Mouse (Mus musculus): ENCODE measurements around the gene Fars2.
"Not testable (repeated sequence)": the region's sequence is repeated elsewhere in the genome, so short reads cannot be mapped to it uniquely, and the experiment has no call there.

Fars2 gene

DNA sequence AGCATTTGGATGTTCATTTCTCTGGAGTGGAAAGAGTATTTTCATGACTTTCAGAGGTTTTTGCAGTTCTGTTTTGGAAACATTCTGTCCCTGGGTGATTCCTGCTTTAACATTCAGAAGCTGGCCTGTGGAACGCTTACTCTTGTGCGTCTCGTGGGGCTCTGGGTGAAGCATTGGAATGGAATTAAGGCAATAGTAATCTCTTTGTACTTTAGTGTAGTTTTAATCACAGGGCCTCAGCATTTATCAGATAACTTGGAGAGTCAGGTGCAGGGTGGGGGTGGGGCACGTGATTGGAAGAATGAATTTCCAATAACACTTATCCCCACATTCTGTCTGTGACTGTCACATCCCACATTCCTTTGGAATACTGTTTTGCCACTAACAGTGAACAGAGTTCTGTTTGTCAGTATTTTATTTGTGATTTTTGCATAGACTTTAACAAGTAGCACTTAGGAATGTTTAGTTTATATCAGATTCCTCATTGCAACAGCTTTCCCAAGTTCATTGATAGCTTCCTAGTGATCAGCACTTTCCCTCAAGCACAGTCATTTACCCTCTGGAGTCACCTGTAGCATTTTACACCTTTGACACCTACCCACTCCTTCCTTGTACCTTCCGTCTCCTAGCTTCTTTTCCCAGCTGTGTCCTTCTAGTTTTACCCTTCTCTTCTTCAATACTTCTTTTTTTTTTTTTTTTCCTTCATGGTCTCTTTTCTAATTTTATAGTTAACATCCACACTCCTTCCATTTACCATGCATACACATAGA, 23.2 kb downstream of the Fars2 start:
- DNase-seq (ENCODE audit: extremely low spot score, low spot score): no peak

DNA sequence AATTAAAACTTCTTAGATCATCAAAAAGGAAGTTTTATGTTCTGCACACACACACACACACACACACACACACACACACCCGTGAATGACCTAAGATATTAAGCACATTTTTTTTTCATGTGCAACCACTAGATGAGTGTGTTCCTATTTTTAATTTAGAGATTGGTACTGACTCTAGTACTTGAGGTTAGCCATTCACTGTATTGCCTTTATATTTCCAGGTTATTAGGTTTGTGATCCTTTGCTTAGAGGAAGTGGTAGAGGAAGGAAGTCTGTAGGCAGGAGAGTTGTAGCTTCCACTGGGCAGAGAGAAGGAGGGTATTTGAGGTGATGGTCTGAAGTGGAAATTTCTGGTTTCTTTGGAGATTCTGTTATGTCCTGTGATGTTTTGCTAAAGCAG, 28.4 kb downstream of the Fars2 start:
- DNase-seq (ENCODE audit: extremely low spot score, low spot score): no peak

DNA sequence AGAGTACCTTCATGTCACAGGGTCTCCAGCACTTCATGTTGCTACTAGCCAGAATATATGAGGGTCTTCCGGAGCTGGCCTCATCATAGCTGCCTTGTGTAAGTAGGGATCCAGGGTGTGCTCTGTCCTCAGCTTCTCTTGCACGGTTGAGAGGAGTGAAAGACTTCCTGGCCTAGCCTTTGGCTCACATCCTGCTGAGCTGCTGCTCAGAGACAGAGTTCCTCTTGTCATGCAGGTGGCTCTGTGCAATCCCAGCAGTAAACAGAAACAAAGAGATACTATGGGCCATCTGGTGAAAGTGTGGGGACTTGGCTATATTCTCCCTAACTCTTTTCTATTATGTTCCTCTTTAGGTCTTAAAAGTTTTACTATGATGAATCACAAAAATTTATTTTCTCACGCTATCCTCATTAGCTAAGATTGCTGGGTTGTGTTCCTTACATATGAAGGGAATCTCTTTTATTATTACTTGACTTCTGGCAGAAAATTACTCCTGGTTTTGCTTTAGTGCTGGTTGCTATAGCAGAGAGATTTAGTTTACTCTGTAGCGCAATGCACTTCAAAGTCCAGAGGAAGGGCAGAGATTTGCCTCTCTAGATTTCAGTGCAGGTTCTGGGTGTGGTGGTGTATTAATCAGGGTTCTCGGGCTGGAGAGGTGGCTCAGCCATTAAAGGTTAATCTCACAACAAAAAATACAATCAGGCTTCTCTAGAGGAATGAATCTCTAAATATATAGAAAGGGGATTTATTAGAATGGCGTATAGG, 32.1 kb downstream of the Fars2 start:
- DNase-seq (ENCODE audit: extremely low spot score, low spot score): no peak

DNA sequence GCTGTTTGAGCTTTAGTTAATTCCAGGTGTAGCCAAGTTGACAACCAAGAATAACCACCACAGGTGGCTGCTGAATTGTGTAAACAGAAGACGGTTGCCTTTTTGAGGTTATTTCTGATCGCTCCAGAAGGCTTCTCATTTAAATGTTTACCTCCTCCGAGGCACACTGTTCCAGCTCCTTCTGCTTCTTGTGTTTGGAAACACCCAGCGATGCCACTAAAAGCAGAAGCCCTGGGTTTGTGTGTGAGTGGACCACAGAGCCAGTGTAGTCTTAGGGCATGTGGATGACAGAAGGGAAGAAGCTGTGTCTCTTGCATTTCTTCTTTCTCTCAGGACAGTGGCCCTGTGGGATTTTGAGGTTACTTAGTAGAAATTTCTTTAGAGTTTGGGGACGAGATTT, 33.1 kb downstream of the Fars2 start:
- DNase-seq (ENCODE audit: extremely low spot score, low spot score): no peak

DNA sequence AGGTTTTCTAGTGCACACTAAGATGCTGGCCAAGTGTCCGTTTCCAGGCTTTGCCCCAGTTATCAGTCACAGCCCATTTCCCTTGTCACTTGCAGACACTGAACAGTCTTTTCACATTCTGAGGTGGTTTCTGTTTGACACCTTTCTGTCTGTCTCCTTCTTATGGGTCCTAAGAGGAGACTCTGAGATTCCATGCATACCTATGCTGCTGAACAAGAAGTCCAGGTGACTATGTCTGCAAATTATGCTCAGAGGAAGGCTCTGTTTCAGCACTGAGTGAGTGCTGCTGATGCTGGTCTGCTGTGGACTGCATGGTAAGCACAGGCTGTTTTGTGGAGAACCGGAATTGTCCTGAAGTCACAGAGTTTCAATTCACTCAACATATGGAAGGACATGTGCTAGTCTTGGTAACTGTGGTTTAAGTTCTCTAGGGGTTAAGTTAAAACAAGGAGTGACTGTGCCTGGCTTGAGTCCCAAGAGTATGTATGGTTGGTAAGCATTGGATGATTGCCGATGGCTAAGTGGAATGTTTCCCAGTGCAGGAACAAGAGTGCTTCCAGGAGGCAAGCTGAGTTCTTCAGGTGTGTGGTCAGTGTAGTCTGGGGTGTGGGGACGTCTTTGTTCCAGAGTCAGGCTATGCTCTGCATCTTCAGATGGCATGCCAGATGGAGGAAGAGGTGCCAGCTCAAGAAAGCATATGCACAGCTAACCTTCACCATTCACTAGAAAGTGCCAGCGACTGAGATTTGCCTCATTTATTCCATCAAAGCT, 35.7 kb downstream of the Fars2 start:
- no peak for DNase-seq (ENCODE audit: extremely low spot score, low spot score)

DNA sequence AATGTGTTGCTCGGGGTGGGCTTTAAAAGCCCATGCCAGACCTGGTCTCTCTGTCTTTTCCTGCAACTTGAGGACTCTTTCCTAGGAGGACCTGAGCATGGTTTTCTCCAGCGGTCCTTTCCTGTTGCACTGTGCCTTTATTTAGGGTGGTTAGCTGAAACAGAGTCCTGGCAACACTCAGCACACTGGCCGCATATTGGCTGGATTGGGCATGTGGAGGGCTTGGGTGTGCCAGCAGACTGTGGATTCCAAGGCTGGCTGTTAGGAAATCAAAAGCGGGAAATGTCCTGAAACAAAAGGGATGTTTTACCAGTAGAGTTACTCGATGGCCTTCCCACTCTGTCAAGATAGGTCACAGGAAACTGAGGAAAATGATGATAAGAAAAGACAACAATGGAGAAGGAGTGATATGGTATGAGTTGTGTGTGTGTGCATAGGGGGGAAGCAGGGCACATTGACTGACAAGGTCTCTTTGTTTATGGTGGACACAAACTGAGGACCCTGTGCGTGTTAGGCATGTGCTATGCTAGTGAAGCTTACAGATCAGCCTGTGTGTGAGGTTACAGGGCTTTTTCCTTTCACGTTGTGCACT, 39.2 kb downstream of the Fars2 start:
- no peak for DNase-seq (ENCODE audit: extremely low spot score, low spot score)

DNA sequence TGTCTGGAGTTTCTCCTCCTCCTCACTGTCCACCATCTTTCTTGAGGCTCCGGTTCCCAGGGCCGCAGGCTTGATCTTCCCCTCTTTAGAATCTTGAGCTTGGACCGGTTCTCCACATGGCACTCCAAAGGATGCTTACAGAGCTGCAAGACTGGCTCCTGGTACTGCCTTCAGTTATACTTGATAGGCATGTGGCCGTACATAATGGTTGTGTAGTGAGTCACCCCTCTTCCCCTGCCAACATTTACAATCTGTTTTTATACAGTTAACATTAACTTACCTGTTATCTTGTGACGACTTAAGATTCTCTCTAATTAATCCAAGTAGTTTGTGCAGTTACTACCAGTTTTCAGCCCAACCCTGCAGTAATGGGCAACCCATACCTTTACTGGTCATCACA, 46.2 kb downstream of the Fars2 start:
- DNase-seq (ENCODE audit: extremely low spot score, low spot score): no peak

DNA sequence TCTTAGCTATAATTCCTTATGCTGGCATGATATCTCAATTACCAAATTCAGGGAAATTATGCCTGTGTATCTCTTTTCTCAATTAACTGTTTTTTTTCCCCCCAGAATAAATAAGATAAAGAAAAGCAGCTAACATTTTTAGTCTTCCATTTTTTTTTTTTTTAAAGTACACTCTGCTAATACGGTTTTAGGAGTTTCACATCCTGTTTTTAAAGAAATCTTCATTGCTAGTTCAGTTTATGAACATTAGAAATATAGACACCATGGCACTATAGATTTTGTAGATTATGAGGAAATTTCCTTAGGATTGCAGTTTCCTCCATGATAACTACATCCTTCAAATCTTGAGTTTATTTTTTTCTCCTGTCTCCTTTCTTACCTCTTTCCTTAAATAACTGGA, 46.7 kb downstream of the Fars2 start:
- no peak for DNase-seq (ENCODE audit: extremely low spot score, low spot score)

DNA sequence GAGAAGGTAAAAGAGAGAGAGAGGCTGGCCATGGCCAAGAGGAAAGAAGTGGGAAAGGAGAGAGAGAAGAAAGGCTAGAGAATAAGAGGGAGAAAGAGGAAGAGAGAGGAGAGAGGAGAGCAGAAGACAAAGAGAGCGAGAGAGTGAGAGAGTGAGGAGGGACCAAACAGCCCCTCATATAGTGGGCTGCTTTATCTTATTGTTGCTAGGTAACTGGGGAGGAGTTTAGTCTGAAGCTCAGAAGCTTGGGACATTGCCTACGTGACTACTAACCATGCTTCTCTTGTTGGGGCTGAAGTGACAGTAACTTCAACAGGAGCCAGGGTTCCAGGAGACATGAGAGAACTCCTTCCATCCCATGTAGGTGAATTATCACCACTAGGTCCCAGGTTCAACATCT, 55.8 kb downstream of the Fars2 start:
- not testable (repeated sequence) for DNase-seq (ENCODE audit: extremely low spot score, low spot score)

DNA sequence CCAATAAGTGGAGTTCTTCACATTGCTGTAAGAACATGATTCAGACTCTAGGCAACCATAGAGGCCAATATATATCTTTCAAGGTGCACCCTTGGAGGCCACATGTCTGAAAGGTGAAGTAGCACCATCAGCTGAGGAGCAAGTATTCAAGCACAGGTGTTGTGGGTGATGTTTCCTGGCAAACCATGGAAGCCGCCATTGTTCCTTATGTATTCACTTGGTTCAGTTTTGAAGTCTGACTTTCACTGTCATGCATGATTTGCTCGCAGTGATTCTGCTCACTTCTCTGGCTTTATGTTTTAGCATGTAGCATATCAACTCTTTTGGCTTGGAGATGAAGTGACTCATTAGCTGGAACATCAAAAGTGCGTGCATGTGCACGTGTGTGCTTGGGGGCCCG, 56.9 kb downstream of the Fars2 start:
- DNase-seq (ENCODE audit: extremely low spot score, low spot score): no peak

DNA sequence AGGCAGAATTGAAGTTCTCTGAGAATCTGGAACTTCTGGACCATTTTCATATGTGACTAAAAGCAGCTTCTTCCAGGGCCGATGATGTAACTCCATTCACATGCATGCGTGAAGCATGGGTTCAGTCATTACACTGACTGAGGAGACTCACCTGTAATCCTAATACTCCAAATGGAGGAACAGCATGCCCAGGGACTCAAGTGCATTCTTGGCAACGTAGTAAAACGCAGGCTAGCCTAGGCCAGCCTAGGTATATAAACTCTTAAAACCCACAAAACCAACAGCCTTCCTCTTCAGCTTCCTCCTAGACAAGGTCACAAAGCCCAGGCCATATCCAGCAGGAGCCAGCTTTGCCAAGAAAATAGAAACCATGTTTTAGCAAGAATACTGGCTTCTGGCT, 57.6 kb downstream of the Fars2 start:
- DNase-seq (ENCODE audit: extremely low spot score, low spot score): no peak

DNA sequence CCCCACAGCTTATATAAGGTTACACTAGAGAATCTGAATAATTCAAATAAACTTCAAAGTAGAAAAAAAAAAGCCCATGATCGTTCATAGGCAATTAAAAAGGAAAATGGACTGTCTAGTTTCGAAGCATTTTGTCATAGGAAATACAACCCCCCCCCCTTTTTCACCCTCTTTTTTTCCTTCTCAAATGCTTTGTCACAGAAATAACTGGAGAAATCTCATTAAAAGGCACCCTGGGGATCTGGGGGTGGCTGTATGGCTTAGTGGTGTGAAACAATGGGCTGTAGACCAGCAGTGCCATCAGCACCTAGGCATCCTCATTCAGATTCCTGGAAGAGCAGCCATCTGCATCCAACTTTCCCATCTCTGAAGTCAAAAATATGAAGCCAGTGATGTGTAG, 64.0 kb downstream of the Fars2 start:
- DNase-seq (ENCODE audit: extremely low spot score, low spot score): no peak

DNA sequence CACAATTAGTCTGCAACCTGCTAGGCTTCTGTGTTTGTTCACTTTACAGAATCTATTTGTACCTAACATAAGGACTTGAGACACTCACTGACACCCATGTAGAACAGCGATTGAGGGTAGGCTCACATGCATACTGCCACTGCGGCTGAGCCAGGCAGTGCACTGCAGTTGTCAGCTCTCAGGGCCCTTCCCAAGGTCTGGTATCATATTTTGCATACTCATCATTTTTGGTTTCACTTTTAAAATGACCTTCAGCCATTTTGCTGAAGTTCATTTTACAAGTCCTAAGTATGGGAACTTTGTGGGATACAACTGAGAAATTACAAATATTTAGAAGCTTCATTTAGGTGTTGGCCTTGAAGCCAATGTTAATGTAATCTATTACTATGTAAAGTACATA, 73.4 kb downstream of the Fars2 start:
- no peak for DNase-seq (ENCODE audit: extremely low spot score, low spot score)

DNA sequence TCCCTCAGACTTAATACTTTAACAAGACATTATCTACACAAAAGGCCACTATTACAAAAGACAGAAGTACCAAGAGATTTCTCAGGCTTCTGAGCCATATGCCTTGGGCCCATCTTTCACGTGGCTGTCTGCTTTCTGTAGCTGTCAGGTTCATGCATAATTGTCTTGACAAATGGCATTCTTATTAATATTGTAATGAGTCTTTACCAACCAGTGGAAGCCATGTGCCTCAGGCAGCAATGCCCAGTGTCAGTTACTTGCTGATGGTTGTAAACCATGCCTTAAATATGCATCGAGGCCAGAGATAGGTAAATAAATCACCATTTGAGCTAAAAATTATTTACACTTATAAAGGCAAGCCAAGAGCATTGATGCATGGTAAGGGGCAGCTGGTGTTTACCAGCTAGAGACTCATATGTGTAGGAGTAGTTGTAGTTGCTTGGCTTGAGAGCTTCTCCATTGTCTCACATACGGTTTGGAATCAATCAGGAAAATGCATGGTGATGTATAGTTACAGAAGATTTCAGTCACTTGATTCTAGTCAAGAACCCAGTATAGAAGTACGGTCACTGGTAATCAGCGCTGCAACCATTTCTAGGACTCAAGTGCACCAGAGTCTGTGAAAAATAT, 76.4 kb downstream of the Fars2 start:
- DNase-seq (ENCODE audit: extremely low spot score, low spot score): no peak

DNA sequence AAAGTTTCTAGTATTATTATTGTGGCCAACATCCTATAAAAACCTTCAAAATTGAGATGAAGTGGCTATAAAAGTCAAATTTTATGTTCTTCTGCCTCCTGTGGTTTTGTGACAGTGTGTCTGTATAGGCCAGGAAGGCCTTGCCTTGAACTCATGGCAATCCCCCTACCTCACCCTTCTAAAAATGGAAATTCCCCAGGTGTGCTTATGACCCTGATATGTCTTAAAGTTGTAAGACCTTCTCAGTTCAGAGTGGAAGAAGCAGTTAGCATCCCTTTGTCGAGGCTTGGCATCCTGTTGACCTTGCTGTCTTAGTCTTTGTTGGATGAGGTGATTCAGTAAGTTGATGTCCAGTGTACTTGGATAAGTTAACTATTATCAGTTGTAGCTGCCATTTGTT, 82.1 kb downstream of the Fars2 start:
- no peak for DNase-seq (ENCODE audit: extremely low spot score, low spot score)

DNA sequence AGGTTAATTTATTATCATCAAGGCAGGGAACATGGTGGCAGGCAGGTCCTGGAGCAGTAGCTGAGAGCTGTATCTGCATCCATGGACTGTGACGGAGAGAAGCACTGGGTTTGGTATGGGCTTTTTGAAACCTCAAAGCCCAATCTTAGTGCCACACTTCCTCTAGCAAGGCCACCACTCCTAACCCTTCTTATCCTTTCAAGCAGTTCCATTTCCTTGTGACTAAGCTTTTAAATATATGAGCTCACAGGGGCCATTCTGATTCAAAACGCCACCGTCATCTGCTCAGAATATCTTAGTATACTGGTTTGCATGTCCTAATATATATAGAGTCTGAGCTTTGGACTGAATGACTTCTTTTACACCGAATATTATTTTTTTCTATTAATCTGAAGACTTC, 83.2 kb downstream of the Fars2 start:
- no peak for DNase-seq (ENCODE audit: extremely low spot score, low spot score)

DNA sequence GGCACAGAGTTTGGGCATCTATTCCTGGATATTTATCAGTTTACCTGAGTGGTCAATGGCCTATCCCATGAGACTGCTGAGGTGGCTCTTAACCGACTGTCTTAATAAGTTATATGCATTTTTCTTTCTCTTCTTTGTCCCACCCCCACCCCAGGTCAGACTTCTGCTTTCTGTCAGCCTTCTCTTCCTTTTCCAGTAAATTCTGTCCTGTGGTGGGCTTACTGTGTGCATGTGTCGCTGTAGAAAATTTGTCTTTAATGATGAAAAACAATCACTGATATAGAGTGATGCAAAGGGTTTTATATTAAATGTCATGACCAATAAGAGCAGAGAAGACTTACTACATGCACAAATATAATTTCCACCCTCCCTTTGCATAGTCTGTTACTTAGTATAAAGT, 85.3 kb downstream of the Fars2 start:
- DNase-seq (ENCODE audit: extremely low spot score, low spot score): no peak

DNA sequence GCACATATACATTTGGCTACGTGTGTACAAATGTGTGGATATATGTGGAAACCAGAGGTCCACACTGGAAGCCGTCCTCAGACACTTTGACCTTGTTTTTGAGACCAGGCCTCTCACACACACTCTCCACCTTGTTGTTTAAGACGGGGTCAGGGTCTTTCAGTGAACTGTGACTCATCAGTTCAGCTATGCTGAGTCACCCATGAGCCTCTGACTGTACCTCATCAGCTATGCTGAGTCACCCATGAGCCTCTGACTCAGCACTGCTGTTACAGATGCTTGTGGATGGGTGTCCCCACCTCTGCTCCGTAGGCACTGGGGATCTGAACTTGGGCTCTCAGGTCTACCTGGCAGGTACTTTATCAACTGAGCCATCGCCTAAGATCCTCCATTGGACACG, 85.8 kb downstream of the Fars2 start:
- DNase-seq (ENCODE audit: extremely low spot score, low spot score): no peak

DNA sequence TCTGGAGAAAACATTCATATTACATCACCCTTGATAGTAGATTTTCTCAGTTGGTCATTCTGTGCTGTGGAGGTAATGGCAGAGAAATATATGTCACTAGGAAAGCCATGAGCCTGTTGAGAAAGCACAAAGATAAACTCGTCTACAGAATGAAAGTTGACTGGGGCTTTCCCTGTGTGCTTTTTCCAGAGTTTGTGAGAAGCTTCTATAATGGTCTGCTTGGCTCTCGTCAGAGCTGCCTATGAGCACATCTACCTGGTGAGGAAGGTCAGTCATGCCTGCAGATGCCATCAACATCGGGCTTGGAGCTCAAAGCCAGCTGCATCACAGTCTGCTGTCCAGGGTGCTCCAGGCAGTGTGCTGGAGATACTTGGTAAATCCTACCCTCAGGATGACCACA, 87.1 kb downstream of the Fars2 start:
- DNase-seq (ENCODE audit: extremely low spot score, low spot score): no peak

DNA sequence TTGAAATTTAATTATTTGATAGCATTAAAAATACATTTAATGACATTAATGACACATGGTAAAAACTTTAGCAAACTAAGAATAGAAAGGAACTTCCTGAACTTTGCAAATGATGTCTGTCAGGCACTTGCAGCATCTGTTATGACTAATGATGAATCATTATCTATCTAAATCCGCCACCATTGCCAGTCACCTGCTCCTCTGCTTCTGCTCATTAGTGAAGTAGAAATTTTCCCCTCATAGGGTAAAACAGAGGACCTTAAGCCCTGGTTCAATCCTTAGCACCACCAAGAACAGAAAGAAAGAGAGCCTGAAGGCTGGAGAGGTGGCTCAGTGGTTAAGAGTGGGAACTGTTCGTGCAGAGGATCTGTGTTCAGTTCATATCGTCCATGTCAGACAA, 93.8 kb downstream of the Fars2 start:
- no peak for DNase-seq (ENCODE audit: extremely low spot score, low spot score)

DNA sequence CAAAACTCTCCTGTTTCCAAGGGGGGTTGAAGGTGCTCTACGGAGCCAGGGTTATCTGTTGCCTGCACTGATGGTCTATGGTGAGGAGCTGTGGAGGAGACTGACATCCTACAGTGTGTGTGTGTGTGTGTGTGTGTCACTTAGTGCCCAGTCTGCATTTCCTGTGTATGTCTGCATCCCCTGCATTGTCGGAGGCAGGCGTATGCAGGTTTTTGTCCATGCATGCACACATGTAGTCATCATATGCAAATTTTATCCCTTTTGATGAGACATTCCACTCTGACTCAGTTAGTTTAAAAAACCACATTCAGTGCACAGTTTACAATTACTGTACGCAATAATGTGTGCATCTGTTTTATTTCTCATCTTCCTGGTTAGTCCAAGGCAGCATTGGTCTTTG, 96.8 kb downstream of the Fars2 start:
- no peak for DNase-seq (ENCODE audit: extremely low spot score, low spot score)

DNA sequence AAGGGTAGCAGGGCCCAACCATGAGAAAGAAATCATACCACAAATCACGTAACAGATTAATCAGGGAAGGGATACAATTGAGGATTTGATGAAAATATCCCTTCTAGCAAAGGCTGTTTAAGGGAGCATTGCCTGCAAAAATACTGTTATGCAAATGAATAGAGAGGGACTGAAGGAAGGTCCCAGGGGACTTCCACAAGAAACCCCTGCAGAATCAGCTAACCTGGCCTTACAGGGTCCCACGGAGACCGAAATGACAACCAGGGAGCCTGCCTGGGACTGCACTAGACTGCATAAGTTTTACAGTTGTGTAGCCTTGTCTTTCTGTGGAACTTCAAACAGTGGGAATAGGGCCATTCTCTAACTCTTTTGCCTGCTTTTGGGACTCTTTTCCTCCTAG, 98.8 kb downstream of the Fars2 start:
- DNase-seq (ENCODE audit: extremely low spot score, low spot score): no peak

Data from neural tube, embryonic 10.5 days (tissue).